Mouse (Mus musculus): ENCODE data around the gene Tex2. TPM values are rescaled to one million over a fixed set of nuclear protein-coding genes. Genes with fewer than 3 reads are reported as not detected.

Gene Tex2
- total and polyA plus RNA-seq, 3 experiments: 4.0 to 5.0 (median 4.5) TPM

DNA sequence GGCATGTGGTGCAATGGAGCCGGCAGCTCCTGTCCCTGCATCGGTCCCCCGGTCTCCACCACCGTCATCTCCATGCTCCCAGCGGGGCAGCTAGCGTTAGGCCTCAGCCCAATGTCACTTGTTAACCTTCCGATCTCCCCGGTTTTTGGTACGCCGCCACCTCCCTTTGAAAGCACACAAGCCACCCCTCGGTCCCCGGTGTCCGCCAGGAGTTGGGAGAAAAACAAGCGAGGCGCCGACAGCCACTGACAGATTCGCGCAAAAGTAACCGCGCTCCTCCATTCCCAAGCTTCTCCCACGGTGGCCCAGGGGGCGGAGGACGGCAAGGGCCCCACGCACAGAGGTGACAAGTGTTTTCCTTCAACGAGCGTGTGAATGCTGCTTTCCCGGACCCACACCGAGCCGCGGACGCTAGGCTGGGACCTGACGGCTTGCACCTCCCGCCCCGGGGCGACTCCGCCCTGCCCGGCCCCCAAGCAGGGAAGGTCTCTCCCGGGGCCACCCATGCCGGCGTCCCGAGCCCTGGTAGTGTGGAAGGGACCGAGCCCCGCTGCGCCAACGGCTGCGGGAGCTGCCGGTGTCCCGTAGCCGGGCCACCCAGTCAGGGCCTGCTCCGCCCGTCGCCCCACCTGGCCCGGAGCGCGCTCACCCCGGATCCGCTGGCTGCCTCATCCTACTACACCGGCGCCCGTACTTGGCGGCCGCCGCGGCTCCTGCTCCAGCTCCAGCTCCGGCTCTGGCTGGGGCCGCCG lies 838 bp downstream of the Tex2 start:
- Histone ChIP-seq H3K9me3 (replicated peaks; ENCODE audit: low read length) (no peaks in the 10 kb centered on the region), H3K27me3 (replicated peaks) (peaks cover 19% of the 10 kb centered on the region), H3K27ac (ENCODE audit: insufficient read depth, low read depth) (no peak overlapping the region), H3K4me3 (replicated peaks in 1 of 3; ENCODE audit: low read depth in 2 of 3, low read length in 2 of 3, poor library complexity in 1 of 3) (peak overlapping the region; percentile 73 to 94 (median 76)), H3K36me3 (replicated peaks in 1 of 2; ENCODE audit: control insufficient read depth in 1 of 2, insufficient read depth in 1 of 2, low read length in 1 of 2) (no peaks in the 10 kb centered on the region), H3K9ac (ENCODE audit: insufficient read depth, low read depth) (peak overlapping the region; percentile 62), H3K79me2 (replicated peaks; ENCODE audit: control insufficient read depth, extremely low read depth, insufficient read depth, poor library complexity, severe bottlenecking) (no peaks in the 10 kb centered on the region), H3K4me1 (ENCODE audit: control insufficient read depth in 1 of 2, insufficient read depth in 2 of 2) (peaks cover 3 to 13% of the 10 kb centered on the region in 2 experiments), H3K4me2 (ENCODE audit: insufficient read depth, low read depth, poor library complexity, severe bottlenecking) (peak overlapping the region; percentile 62)
- DNase-seq (ENCODE audit: extremely low read depth): peak; percentile 34
- in situ Hi-C loops (cut with MboI; ENCODE audit: low pct_ligation_motif_present, low pct_unique_long_range_greater_than_20kb, low sequenced_read_pairs): no loop called here
- TF ChIP-seq PAX5 (IDR thresholded peaks at IDR 0.05; ENCODE audit: low read length) (no peak), TCF12 (IDR thresholded peaks at IDR 0.05; ENCODE audit: low read depth, low read length) (no peak), EP300 (IDR thresholded peaks at IDR 0.05; ENCODE audit: low read length) (no peak), ELF1 (IDR thresholded peaks at IDR 0.05; ENCODE audit: low read depth, low read length) (no peak), CTCF (conservative IDR thresholded peaks at IDR 0.05 in 1 of 2, IDR thresholded peaks at IDR 0.05 in 1 of 2; ENCODE audit: low read depth in 2 of 2, low read length in 2 of 2) (no peak), POLR2A (IDR thresholded peaks at IDR 0.05; ENCODE audit: low read depth, low read length) (peak; percentile 72; the same call in 1 of the 2 replicates), USF2 (conservative IDR thresholded peaks at IDR 0.05; ENCODE audit: low read depth, low read length) (no peak), RAD21 (IDR thresholded peaks at IDR 0.05; ENCODE audit: low read depth, low read length) (no peak), UBTF (IDR thresholded peaks at IDR 0.05; ENCODE audit: low read depth, low read length) (peak; percentile 54), CHD1 (IDR thresholded peaks at IDR 0.05; ENCODE audit: low read depth, low read length) (no peak), MAZ (IDR thresholded peaks at IDR 0.05; ENCODE audit: low read depth, low read length) (no peak), MEF2A (IDR thresholded peaks at IDR 0.05; ENCODE audit: borderline replicate concordance, low read depth, low read length) (no peak), IRF4 (IDR thresholded peaks at IDR 0.05; ENCODE audit: low read depth, low read length) (no peak), NRF1 (IDR thresholded peaks at IDR 0.05; ENCODE audit: low read depth, low read length) (0 out of 2 replicates have a peak, but pooled peaks have one; percentile 42), JUN (IDR thresholded peaks at IDR 0.05; ENCODE audit: insufficient read depth, low read depth, low read length) (no peak), NELFE (IDR thresholded peaks at IDR 0.05; ENCODE audit: low read depth, low read length) (peak; percentile 61; the same call in 1 of the 2 replicates), HCFC1 (IDR thresholded peaks at IDR 0.05; ENCODE audit: low read depth, low read length) (no peak), MXI1 (IDR thresholded peaks at IDR 0.05; ENCODE audit: low read depth, low read length) (no peak)
- dilution Hi-C loops (cut with MboI; ENCODE audit: extremely low pct_ligation_motif_present, extremely low pct_unique_long_range_greater_than_20kb, low sequenced_read_pairs): no loop called here

DNA sequence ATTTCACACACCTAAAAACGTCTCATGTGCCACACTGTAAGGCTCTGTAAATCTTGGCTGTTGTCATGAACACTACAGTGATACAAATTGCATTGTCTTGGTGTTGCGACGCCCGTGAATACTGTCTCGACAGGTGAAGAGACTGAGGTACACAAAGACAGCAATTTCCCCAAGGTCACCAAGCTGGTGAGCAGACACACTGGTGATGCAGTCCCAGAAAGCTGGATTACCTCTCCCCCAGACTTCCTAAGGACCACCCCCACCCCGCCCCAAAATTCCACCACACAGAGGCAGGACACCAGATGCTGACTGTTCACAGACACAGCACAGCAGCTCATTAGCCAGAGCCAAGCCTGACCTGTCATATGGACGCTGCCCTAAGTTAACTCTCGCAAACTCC lies 3.5 kb downstream of the Tex2 start:
- TF ChIP-seq JUND (conservative IDR thresholded peaks at IDR 0.05; ENCODE audit: low read depth, low read length) (no peak), IRF4 (IDR thresholded peaks at IDR 0.05; ENCODE audit: low read depth, low read length) (no peak), UBTF (IDR thresholded peaks at IDR 0.05; ENCODE audit: low read depth, low read length) (no peak), ZC3H11A (IDR thresholded peaks at IDR 0.05; ENCODE audit: low read depth, low read length) (no peak), HCFC1 (IDR thresholded peaks at IDR 0.05; ENCODE audit: low read depth, low read length) (no peak), ELF1 (IDR thresholded peaks at IDR 0.05; ENCODE audit: low read depth, low read length) (no peak), ETS1 (conservative IDR thresholded peaks at IDR 0.05; ENCODE audit: low read depth, low read length) (no peak), CTCF (conservative IDR thresholded peaks at IDR 0.05 in 1 of 2, IDR thresholded peaks at IDR 0.05 in 1 of 2; ENCODE audit: low read depth in 2 of 2, low read length in 2 of 2) (no peak), JUN (IDR thresholded peaks at IDR 0.05; ENCODE audit: insufficient read depth, low read depth, low read length) (no peak), MAX (IDR thresholded peaks at IDR 0.05; ENCODE audit: low read length) (no peak), E2F4 (IDR thresholded peaks at IDR 0.05; ENCODE audit: insufficient replicate concordance, low read depth, low read length) (no peak), MAFK (IDR thresholded peaks at IDR 0.05; ENCODE audit: insufficient replicate concordance, low read length) (no peak), CHD2 (IDR thresholded peaks at IDR 0.05; ENCODE audit: low read length) (no peak), POLR2A (IDR thresholded peaks at IDR 0.05; ENCODE audit: low read depth, low read length) (no peak), EP300 (IDR thresholded peaks at IDR 0.05; ENCODE audit: low read length) (no peak)

More for the DNA sequence above, 3.5 kb downstream of the Tex2 start:
- Histone ChIP-seq H3K4me1 (ENCODE audit: control insufficient read depth in 1 of 2, insufficient read depth in 2 of 2) (peaks cover 3 to 13% of the 10 kb centered on the region in 2 experiments), H3K79me2 (replicated peaks; ENCODE audit: control insufficient read depth, extremely low read depth, insufficient read depth, poor library complexity, severe bottlenecking) (no peaks in the 10 kb centered on the region), H3K9me3 (replicated peaks; ENCODE audit: low read length) (no peaks in the 10 kb centered on the region), H3K27me3 (replicated peaks) (peaks cover 19% of the 10 kb centered on the region), H3K36me3 (replicated peaks in 1 of 2; ENCODE audit: control insufficient read depth in 1 of 2, insufficient read depth in 1 of 2, low read length in 1 of 2) (no peaks in the 10 kb centered on the region), H3K27ac (ENCODE audit: insufficient read depth, low read depth) (no peak overlapping the region), H3K4me2 (ENCODE audit: insufficient read depth, low read depth, poor library complexity, severe bottlenecking) (no peak overlapping the region), H3K4me3 (replicated peaks in 1 of 3; ENCODE audit: low read depth in 2 of 3, low read length in 2 of 3, poor library complexity in 1 of 3) (no peak overlapping the region), H3K9ac (ENCODE audit: insufficient read depth, low read depth) (no peak overlapping the region)
- no peak for DNase-seq (ENCODE audit: extremely low read depth)
- in situ Hi-C loops (cut with MboI; ENCODE audit: low pct_ligation_motif_present, low pct_unique_long_range_greater_than_20kb, low sequenced_read_pairs) (no loop called here), dilution Hi-C loops (cut with MboI; ENCODE audit: extremely low pct_ligation_motif_present, extremely low pct_unique_long_range_greater_than_20kb, low sequenced_read_pairs) (no loop called here)

All from CH12.LX (cell line).